Mouse (Mus musculus) brain, embryonic 14.5 days (tissue): ENCODE measurements around the gene Cgnl1. TPM values are rescaled to one million over a fixed set of nuclear protein-coding genes. Genes with fewer than 3 reads are reported as not detected.

ENCODE experiments used
- DNase-seq: peaks from one replicate; pipeline ENCODE4 v3.0.0-alpha.2; 2011; ENCODE audit warnings: low read depth
- CTCF ChIP-seq: fragments of 200-500 bp; IDR thresholded peaks from 2 replicates; pipeline ENCODE4 v1.5.1; 2012; ENCODE audit warnings: inconsistent platforms, mild to moderate bottlenecking, moderate library complexity, borderline replicate concordance; ENCODE audit not compliant: insufficient read depth, insufficient read length; ENCODE audit errors: extremely low read depth
- POLR2A ChIP-seq: fragments of 200-500 bp; IDR thresholded peaks from 2 replicates; pipeline ENCODE4 v1.6.1; 2012; ENCODE audit warnings: mild to moderate bottlenecking, inconsistent platforms, borderline replicate concordance; ENCODE audit not compliant: poor library complexity, insufficient read depth, insufficient read length, severe bottlenecking; ENCODE audit errors: extremely low read depth
- polyA plus RNA-seq: library from polyadenylated mRNA; depleted of rRNA; stranded (reverse); fragments of >200 nt; gene quantifications from 2 replicates; pipeline ENCODE4 v1.2.3, GENCODE M21; 2012

Gene Cgnl1
- polyA plus RNA-seq, 1 experiment: 8.2 TPM

DNA sequence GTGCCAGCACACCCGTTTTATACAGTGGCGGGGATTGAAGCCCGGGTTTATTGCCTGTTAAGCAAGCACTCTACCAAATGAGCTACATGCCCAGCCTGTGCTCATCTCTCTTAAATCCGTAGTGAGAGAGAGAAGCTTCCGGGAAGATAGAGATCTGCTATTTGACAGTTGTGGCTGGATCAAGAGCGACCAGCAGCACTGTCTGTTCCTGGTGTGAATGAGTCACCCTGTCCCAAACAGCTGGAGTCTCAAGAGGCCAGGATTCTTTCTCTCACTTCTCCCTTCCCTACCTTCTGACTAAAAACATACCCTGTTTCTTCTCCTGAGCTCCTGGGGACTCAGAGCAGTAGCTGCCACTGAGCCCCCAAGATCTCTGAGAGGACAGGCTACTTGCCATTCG is 63.4 kb downstream of the Cgnl1 start:
- DNase-seq: no peak
- TF ChIP-seq POLR2A: no peak
- no peak for TF ChIP-seq CTCF

DNA sequence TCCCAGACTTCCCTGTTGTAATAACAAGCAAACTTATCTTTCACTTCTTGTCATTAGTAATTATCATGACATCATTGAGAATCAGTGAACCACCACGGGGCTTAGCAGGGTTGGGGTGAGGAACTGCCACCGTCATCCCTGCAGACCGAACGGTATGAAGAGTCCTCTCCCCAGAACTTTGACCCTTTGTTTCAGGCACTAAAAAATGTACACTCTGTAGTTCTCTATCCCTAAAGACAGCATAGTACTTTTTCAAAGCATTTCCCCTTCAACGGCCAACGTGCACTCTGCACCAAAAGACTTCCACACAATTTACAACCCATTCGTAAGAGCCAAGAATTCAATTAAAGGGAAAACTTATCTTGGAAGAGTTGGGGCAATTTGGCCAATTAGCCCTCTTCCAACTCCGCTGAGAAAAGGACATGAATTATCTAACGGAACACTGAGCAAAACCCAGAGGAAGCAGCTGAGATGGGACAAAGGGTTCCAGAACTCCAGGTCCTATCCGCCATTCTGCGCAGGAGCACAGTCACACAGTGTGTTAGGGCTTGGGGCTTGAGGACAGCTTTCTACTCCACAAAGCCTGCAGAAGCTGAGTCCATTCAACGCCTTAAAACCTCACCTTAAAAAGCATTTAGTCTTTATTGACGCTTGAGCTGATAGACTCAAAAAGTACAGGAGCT is 66.9 kb downstream of the Cgnl1 start:
- peak; percentile 30 for DNase-seq
- TF ChIP-seq POLR2A (no peak), CTCF (no peak)

DNA sequence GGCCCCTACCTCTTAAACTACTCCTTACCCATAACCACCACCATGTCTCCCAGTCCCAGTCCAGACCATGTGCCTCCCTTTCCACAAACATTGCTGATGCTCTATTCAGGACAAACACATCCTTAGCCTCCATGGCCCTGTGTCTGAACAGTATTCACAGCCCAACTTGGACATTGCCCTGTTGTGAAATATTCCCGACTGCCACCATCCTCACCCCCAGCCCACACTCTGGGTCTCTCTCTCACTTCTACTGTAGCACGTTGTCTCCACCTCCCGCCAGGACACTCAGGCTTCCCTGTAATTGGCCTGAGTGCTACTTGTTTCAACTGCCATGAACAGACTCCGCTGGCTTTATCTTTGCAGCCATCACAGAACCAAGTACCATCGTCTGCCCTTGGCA is 72.3 kb downstream of the Cgnl1 start:
- TF ChIP-seq POLR2A: no peak
- TF ChIP-seq CTCF: no peak
- DNase-seq: no peak

DNA sequence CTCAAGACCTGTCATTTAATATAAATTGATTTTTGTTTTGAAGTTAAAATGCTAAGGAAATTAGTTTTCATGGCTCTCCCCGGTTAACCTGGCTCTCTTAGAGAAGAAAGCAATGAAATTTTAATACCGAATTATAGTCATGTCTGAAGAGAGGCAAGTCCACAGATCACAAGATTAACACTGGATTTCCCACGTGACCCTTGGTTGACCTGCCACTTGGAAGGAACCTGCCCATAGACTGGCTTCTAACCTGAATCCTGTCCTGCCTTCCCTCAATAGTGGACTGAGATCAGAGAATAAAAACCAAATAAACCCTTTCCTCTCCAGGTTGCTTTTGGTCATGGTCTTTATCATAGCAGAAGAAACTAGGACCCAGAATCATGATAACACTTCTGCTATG is 73.3 kb downstream of the Cgnl1 start:
- DNase-seq: no peak
- no peak for TF ChIP-seq POLR2A
- no peak for TF ChIP-seq CTCF

DNA sequence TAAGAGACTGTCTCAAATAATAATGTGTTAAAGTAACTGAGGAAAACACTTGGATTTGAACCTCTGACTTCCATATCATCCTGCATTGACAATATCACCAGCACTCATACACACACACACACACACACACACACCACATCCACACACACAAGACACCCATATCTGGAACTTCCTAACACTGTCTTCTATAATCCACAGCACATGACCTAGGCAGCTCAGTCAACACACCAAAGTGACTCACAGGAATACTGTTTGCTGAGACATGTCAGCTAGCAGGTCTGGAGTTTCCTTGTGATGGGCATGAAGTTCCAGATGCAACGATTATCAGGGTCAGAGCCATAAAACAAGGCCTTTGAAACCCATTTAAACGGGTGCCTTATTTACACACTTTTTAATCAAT is 74.2 kb downstream of the Cgnl1 start:
- no peak for TF ChIP-seq POLR2A
- TF ChIP-seq CTCF: no peak

DNA sequence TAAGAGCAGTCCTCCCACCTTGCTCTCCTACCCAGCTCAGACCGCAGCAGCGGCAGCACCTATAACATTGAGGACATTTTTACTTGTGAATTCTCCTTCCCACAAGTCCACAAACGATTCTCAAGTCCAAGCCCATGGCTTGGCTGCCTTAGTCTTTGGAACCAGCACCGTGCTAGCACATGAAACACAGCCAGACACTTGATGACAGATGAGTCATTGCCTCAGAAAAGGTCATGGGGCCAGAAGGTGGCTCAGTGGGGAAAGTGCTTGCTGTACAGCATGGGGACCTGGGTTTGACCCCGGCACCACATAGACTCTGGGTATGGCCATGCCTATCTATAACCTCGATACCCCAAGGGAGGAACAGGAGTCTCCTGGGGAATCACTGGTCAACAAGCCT is 74.6 kb downstream of the Cgnl1 start:
- DNase-seq: no peak
- no peak for TF ChIP-seq POLR2A
- no peak for TF ChIP-seq CTCF

More for the DNA sequence above, 74.2 kb downstream of the Cgnl1 start:
- DNase-seq: no peak

DNA sequence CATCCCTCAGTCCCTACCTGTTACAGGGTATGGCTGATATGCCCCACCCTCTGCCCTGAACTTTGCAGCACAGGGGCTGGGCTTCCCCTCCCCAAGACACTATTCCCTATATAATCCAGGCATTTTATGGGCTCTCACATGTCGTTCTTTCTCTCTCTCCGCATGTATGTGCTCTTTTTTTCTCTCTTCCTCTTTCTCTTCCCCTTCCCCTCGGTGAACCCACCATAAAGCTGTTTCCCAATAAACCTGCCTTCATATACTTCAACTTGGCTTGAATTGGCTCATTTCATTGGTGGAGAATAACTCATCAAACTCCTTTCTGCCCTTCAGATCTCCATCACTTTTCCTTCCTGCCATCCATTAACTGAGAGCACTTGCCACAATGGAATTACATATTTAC is 76.3 kb downstream of the Cgnl1 start:
- TF ChIP-seq POLR2A (no peak), CTCF (no peak)
- no peak for DNase-seq

DNA sequence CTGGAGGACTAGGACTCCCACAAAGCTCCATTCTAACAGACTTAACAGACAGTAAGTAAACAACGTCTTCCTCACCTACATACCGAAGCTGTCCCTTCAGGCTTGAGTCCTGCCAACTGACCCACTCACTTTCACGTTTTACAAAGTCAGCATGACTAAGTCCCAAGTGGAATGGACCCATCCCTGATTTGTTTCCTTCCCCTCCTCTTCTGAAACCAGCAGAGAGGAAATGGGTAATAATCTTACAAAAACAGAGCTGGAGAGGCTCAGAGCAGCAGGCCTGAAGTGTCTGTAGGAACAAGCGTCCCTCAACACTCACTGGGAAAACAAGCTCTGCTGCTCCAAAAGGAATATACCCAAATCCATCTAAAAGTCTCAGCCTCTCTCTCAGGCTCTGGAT is 77.2 kb downstream of the Cgnl1 start:
- DNase-seq: no peak
- TF ChIP-seq POLR2A (no peak), CTCF (no peak)

DNA sequence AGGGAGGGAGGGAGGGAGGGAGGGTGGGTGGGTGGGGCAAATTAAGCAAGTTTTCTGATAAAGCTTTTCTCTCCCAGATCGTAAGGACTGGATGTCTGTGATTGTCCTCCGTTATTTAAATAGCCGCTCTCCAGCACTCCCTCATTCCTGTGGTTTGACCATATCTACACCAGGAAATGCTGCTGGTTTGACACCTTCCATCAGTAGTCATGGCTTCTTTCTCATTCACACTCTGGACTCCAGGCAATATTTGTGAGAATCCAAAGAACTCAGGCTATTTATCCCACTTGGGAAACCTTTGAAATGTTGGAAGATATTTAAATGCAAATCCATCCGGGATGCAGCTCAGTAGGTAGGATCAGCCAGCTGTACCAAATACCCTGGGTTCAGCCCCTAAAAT is 77.6 kb downstream of the Cgnl1 start:
- DNase-seq: no peak
- TF ChIP-seq CTCF (no peak), POLR2A (no peak)

DNA sequence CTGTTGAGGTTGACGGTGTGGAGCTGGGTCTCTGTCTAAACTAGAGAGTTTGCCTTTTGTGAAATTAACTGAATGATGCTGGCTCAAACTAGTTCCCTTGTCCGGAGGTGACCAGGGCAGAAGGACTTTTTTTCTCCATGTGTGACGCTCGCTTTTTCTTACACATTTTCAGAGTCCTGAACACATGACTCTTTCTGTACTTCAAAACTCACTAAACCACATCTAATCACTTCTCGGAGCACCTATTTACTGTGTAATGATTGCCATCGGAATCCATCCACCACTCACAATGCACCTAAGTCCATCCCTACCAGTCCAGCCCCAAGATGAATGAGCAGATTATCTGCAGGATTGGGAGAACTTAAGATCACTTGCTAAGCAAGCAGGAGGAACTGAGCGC is 79.2 kb downstream of the Cgnl1 start:
- TF ChIP-seq POLR2A (no peak), CTCF (no peak)

DNA sequence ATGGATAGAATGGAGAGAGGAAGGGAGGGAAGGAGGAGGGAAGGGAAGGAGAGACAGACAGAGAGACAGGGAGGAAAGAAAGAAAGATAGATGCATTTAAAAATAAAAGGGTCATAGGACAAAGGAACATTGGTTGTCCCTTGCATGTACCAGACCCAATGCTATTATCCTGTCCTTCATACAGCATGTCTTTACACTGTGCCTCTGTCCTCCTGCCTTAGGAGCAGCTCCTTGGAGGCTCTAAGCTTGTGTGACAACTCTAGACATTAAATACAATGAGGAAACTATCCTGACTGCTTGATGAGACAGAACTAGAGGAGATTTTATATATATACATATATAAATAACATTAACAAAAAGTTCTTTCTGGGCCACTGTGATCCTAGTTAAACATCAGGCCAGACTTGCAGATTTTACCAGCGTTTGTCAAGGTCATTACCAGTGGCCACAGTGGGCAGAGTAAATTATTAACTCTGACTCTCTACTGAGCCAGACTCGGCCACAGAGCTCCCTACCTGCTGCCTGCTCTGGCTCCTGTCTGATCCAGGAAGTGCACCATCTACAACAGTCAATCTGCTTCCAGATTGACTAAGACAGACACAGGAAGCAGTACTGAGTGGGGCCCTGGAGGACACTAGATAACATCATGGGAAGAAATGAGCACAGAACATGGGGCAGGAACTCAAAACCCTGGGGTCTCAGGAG is 81.9 kb downstream of the Cgnl1 start:
- DNase-seq: no peak
- TF ChIP-seq POLR2A (no peak), CTCF (no peak)

More for the DNA sequence above, 79.2 kb downstream of the Cgnl1 start:
- no peak for DNase-seq

DNA sequence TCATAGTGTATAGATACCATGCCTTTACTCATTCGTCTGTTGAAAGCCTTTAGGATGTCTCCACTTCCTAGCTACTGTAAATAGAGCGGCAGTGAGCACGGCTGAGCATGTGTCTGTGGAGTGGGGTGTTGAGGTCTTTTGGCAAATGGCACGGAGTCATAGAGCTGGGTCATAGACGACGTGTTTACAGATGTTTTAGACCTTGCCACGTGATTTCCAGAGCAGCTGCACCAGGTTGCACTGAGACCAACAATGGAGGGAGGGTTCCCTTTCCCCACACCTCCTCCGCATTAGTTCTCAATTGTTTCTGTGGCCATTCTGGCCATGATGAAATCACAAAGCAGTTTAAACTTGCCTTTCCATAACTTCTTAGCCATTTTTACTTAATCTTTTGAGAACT is 84.9 kb downstream of the Cgnl1 start:
- no peak for TF ChIP-seq POLR2A
- TF ChIP-seq CTCF: no peak

More for the DNA sequence above, 84.9 kb downstream of the Cgnl1 start:
- DNase-seq: no peak
